Mouse (Mus musculus): ENCODE results near the gene Selenop.

The Selenop gene

DNA sequence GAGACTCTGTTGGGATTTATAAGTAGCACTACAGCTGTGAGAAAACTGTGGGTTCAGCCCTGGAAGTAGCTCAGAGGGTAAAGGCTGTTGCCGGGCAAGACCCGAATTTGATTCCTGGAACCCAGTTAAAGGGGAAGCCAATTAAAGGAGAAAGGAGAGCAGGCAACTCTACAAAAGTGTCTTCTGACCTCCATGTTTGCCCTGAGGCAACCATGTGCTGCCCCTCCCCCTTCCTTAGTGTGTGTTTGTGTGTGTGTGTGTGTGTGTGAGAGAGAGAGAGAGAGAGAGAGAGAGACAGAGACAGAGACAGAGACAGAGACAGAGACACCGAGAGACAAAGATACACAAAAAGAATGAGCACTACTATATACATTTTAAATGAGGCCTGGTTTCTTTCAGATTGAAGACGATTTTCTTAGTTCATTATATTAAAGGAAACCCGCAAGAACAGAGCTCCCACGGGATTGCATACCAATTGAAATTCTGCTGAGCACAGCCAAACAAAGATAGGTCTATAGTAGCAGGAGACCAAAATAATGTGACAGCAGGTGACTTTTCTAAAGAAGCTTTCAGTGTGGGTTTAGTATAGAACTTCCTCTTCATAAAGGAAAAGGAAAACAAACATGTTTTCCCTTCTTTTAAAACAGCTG lies 1.8 kb downstream of the Selenop start:
- in situ Hi-C loops (cut with MboI; ENCODE audit: low sequenced_read_pairs): no loop called here

GRCm38 (mm10) chr15:3270646-3271077 lies 2.3 kb downstream of the Selenop start:
- in situ Hi-C loops (cut with MboI; ENCODE audit: low sequenced_read_pairs): no loop called here

- in situ Hi-C loops (cut with MboI; ENCODE audit: low sequenced_read_pairs): no loop called here
Measured at GRCm38 (mm10) chr15:3271216-3271615, 2.9 kb downstream of the Selenop start.

- in situ Hi-C loops (cut with MboI; ENCODE audit: low sequenced_read_pairs): no loop called here
Measured at GRCm38 (mm10) chr15:3273191-3273590, 4.8 kb downstream of the Selenop start.

GRCm38 (mm10) chr15:3277391-3277790 lies 9.0 kb downstream of the Selenop start:
- in situ Hi-C loops (cut with MboI; ENCODE audit: low sequenced_read_pairs): no loop called here

GRCm38 (mm10) chr15:3279242-3279641 lies 10.9 kb downstream of the Selenop start:
- in situ Hi-C loops (cut with MboI; ENCODE audit: low sequenced_read_pairs): no loop called here

GRCm38 (mm10) chr15:3281216-3281615 lies 12.9 kb downstream of the Selenop start:
- in situ Hi-C loops (cut with MboI; ENCODE audit: low sequenced_read_pairs): no loop called here

DNA sequence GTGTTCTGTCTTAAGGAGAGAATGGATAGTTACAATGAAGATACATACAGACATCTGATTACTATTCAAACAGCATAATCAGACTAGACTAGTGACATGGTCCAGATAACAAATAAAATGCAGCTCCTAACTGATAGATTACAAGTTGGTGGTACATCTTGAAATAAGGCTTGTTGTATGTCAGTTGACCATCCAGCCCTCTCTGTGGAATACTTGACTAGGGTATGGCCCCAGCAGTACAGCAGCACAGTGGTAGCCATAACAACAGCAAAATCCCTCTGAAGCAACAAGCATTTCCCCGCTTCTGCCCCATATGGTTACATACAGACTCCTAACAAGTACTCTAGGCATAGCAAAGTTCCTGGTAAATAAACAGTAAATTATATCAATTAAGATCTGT lies 13.4 kb downstream of the Selenop start:
- in situ Hi-C loops (cut with MboI; ENCODE audit: low sequenced_read_pairs): no loop called here

- in situ Hi-C loops (cut with MboI; ENCODE audit: low sequenced_read_pairs): no loop called here
Measured at GRCm38 (mm10) chr15:3286032-3286431, 17.7 kb downstream of the Selenop start.

DNA sequence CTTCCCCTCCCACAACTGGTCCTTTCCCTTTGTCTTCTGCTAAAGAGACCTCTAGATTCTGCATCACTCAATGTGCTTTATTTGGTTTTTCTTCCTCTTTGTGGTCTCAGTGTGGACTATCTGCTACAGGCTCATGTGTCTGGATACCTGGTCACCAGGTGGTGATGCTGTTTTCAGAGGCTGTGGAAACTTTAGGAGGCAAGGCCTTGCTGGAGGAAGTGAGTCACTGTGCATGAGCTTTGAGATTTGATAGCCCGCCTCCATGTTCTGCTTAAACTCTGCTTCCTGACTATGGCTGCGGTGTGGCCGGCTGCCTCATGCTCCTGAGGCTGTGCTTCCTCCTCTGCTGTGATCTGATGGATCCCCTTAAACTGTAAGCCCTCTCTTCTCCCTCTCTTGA lies 22.1 kb downstream of the Selenop start:
- in situ Hi-C loops (cut with MboI; ENCODE audit: low sequenced_read_pairs): no loop called here

DNA sequence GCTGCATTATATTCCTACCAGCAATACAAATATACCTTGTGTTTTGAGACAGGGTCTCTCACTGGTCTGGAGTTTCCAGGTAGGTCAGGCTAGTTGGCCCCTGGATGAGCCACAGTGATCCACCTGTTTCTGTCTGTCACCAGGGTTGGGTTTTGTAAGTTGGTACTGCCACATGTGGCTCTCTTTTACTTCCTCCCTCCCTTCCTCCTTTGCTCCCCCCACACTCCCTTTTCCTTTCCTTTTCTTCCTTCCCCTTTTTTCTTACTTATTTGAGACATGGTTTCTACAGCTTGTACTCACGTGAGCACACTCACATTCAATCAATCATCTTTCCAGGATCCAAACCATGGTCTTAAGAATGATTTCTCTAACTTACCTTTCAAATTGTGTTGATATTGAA lies 25.1 kb downstream of the Selenop start:
- in situ Hi-C loops (cut with MboI; ENCODE audit: low sequenced_read_pairs): no loop called here

DNA sequence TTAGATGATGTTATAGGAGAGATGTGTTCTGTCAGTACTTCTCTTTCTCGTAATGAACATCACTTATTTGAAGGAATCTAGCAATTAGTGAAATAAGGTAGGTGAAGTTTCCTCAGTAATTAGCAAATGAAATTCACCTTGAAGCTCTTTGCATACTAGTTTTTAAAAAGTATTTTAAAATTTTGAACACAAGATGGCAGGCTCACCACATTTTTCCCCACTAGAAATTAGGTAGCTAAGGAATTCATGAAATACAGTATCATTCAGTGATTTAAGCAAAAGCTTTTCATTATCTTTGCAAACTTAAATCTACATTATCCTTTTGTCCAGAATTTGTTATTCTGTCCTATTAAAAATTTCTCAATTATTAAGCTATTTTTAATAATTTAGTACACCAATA lies 27.6 kb downstream of the Selenop start:
- in situ Hi-C loops (cut with MboI; ENCODE audit: low sequenced_read_pairs): no loop called here

DNA sequence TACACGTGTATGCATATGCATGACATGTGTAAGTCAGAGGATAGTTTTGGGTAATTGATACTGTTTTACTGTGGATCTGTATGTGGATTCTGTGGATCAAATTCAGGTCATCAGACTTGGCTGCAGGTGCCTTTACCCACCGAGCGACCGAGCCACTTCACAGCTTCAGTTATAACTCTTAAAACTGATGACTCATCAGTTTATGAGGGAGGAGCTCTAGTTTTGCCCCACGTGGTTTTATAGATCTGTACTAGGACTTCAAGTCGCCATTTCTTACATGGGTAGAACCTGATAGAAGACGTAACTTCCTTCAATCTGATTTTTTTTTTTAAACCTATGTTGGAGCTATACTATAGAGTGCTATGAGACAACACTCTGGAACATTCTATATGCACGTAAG lies 29.3 kb downstream of the Selenop start:
- in situ Hi-C loops (cut with MboI; ENCODE audit: low sequenced_read_pairs): no loop called here

DNA sequence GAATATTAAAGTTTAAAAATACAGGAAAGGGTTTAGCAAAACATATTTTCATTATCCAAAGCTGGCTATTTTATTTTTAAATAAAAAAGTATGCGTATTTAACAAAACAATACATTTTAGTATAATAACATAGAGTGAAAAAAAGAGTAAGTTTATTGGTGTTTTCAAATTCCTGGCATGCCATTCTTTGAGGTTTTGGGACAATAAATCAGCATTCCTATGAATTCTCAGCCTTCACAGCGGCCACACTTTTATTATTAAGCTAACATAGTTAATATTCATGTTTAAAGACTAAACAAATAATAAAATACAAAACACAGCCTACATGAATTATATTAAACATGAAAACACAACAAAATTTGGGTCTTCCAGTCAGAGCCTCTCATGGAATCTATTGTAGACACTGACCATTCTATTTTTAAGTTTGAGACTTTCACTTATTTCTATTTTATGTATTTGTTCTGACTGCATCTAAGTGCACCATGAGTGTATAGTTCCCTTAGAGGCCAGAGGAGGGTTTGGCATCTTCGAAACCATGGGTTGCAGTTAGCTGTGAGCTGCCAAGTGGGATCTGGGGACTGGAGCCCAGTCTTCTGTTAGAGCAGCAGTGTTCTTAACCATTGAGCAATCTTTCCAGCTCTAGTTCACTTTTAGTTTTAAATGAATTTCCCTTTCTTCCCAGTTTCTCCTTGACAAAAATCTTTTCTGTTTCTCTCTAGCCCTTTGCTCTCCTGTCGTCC lies 32.2 kb downstream of the Selenop start:
- in situ Hi-C loops (cut with MboI; ENCODE audit: low sequenced_read_pairs): no loop called here

GRCm38 (mm10) chr15:3303426-3303825 lies 35.1 kb downstream of the Selenop start, which contains the start of gene Ccdc152:
Gene Ccdc152, minus strand, starts transcription at chr15:3303526.
- in situ Hi-C loops (cut with MboI; ENCODE audit: low sequenced_read_pairs): no loop called here

DNA sequence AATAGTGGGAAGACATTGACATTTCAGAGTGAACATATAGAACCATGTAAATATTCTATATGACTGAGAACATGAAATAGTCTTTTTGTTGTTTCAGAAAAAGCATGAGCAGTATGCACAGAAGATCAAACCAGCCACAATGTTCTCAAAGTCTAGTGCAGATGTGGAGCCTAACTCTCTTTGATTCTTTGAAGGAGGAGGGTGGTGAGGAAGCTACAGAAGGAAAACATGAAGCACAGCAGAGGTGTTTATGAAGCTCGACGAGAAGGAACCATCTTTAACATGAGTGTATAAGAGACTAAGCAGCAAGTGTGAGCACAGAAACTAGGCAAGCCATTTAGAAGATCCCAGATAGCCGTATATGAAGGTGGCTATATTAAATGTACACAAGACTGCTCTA lies 41.5 kb downstream of the Selenop start:
- in situ Hi-C loops (cut with MboI; ENCODE audit: low sequenced_read_pairs): no loop called here

DNA sequence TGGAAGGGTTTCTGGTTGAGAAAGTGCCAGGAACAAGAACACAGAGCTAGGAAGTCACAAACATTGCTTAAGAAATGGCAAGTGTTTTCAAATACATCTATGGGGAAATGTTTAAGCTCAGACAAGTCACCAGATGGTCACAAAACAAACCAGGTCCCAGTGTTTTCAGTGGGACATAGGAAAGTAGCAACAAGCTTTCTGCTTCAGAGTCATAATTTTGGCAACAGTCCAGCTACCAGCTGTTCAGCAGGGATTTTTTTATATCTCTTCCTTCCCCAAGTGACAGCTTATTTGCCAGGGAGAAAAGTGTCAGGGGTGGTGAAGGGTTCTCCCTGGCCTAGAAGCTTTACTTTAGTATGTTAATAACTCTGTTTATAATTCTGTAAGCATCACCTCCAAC lies 44.6 kb downstream of the Selenop start:
- in situ Hi-C loops (cut with MboI; ENCODE audit: low sequenced_read_pairs): no loop called here

DNA sequence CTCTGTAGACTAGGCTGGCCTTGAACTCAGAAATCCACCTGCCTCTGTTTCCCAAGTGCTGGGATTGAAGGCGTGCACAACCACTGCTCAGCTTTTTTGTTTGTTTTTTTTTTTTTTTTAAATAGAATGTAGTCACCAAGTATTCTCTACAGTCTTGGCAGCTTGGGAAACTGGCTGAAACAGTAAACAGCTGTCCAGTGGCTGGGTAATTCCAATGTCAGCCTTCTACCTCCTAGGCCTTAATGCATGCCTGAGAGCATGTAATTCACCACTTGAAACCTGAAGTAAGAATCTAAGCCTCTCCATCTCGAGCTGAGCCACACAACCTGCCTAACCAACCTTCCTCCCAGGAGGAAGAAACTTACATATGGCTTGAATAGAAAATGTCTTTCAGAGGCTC lies 48.3 kb downstream of the Selenop start:
- in situ Hi-C loops (cut with MboI; ENCODE audit: low sequenced_read_pairs): no loop called here

- in situ Hi-C loops (cut with MboI; ENCODE audit: low sequenced_read_pairs): no loop called here
Measured at GRCm38 (mm10) chr15:3319929-3320328, 51.6 kb downstream of the Selenop start.

DNA sequence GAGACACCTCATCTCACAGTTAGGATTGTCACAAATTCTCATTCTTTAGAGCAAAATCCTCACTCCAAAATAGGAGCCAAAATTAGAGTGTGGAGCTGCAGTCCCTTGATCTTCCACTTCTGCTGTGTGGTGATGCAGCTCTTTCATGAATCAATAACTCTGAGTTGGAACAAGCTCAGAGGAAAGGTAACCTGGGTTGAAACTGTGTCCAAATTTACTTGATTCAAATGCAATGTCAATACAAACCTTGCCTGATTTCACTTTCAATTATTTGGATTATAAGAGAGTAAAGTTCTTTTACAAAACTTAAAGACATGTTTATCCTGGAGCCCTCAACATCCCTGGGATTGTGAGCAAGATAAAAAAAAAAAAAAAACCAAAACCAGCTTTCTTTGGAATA lies 54.7 kb downstream of the Selenop start:
- in situ Hi-C loops (cut with MboI; ENCODE audit: low sequenced_read_pairs): no loop called here
